Mouse (Mus musculus) neutrophil, adult 5-6 weeks (primary cell): Measurements from ENCODE around the gene Dgkz. TPM values are rescaled to one million over a fixed set of nuclear protein-coding genes. Genes with fewer than 3 reads are reported as not detected.

Source experiments
- ATAC-seq: fragments of 151-379, 151-347 bp; 2 replicates; pipeline ENCODE4 v1.8.0; 2017; ENCODE audit warnings: mild to moderate bottlenecking, moderate TSS enrichment; ENCODE audit not compliant: insufficient number of reproducible peaks, poor library complexity, low FRiP score, severe bottlenecking; ENCODE audit errors: extremely low read depth
- total RNA-seq: library from RNA; stranded (forward); fragments of 200-1000 nt; gene quantifications from 2 replicates; pipeline ENCODE4 v1.2.3, GENCODE M21; 2017

Gene Dgkz
- total RNA-seq, 1 experiment from 2014 or later = 137 TPM

GRCm38 (mm10) chr2:91928534-91929350, 46.9 kb downstream of the Dgkz start:
- ATAC-seq = no peak

- peak; percentile 21; the same call in 1 of the 2 replicates for ATAC-seq
These were observed 47.7 kb downstream of the Dgkz start for GRCm38 (mm10) chr2:91927826-91928533.

DNA sequence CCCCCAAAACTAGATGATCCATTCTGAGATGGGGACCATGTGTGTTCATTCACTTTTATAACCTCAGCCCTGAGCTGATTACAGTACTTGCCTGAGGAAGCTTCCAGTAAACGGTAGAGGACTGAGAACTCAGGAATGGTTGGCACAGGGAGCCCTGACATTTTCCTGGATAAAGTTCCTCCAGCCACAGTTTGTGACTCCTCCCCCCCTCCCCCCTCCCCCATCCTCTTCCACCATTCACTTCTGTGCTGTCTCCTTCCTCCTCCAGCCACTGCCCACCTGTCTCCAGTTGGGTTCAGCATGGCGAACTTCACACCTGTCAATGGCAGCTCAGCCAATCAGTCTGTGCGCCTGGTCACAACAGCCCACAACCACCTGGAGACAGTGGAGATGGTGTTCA, 48.7 kb downstream of the Dgkz start, which contains the start of gene Chrm4:
TSS of gene Chrm4 (plus strand) at position 301 of the 400 bp plus-strand sequence.
- no peak for ATAC-seq

DNA sequence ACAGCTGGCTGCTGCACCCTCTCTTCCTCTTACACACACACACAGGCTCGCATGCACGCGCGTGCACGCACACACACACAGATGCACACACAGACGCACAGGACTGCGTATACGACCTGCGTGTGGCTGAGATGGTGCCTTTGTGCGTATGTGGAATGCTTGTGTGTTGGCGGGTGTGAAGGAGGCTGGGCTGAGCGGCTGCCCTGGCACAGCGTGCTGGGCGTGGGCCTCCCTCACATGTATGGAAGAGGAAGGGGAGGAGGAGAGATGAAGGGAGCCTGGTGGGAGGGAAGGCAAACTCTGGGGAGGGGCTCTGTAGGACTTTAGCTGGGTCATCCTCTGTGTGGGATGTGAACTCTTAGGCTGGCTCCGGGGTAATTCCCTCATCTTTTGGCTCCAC, 50.2 kb downstream of the Dgkz start:
- ATAC-seq = no peak

- ATAC-seq = no peak
These were observed 50.9 kb downstream of the Dgkz start for GRCm38 (mm10) chr2:91924726-91925125.

- ATAC-seq = peak; percentile 34; the same call in 1 of the 2 replicates
These were observed 52.0 kb downstream of the Dgkz start for GRCm38 (mm10) chr2:91923415-91924337.

DNA sequence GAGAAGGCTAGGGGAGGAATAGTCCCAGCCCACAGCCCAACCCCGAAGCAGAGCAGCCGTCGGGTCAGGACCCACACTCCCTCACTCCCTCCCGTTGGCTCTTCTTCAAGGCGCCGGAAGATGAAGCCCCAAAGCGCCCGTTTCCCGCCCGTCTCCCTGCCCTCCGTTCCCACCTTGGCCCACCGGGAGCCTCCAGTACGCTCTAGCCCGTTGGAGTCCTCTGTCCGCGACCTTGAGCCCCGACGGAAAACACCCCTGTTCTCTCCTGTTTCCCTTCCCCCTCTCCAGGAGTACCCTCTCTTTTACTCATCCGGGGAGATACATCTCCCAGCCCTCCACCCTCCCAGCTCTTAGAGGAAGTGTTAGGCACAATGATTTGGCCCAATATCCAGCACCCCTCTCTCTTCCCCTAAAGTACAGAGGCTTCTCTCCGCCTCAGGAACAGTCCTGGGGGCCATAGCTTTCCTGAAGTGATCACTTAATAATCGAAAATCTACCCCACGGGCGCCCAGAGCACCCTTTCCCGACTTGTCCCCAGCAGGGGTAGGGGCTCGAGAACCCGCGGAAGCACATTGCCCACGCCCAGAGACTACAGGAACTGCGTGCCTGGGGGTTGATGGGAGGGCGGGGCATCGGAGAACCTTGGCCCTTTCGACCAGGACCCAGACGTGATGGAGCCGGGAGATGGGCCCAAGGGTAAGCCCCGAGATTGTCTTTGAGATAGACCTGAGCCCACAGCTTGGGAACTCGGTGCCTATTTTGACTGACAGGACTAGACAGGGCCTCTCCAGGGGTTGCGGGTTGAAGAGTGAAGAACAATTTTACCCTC, 52.9 kb downstream of the Dgkz start:
- ATAC-seq = no peak

DNA sequence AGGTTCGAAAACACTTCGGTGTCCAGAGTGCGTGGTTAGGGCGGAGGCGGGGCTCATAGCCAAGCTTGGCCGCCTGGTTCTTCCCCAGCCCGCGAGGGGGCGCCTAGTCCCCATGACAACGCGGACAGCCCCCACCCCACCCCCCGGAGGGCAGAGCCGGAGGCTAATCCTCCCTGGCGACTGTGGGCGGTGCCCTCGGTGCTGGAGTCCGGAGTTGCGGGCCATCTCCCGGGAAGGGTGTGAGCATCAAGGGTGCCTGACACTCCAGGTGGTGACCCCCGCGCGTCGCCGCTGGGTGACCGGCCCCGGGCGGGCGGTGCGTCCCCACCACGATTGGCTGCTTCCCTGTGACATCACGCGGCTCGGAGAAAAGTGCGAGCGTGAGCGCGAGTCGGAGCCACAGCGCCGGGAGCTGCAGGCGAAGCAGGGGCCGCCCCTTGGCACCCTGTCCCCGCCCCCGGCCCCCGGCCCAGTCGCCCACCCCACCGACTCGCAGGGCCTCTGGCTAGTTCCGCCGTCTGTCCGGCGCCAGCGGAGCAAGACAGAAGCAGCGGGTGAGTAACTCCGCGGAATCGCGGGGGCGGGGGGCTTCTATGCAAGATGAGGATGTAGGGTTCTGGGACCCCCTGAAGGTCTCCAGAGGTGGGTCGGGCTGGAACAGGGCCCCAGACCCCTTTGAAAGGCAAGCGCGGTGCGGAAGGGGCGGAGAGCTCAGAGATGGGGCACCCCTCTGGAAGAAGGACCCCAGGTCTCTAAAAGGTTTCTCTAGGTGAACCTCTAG, 53.7 kb downstream of the Dgkz start:
- ATAC-seq = no peak

- ATAC-seq = no peak
These were observed 54.4 kb downstream of the Dgkz start for GRCm38 (mm10) chr2:91921181-91921789.

DNA sequence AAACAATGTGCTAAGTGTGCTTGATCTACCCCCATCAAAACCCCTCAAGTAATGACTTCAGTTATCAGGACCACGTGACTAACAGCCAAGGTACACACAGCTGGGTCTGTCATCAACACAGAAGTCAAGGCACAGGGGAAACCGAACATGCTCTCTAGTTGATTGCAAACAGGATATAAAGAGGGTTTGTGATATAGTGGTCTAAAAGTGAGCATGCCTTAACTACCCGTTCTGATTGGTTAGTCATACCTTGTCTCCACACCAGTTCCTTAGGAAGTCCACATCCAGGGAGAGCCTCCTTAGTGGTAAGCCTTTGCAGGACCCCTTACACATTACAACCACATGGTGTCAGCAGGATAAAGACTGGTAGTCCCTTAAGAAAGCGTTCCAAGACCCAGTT, 55.5 kb downstream of the Dgkz start:
- no peak for ATAC-seq

- no peak for ATAC-seq
These were observed 58.6 kb downstream of the Dgkz start for GRCm38 (mm10) chr2:91917096-91917495.

GRCm38 (mm10) chr2:91916346-91916977, 59.2 kb downstream of the Dgkz start:
- ATAC-seq = no peak

- ATAC-seq = no peak
These were observed 62.1 kb downstream of the Dgkz start for GRCm38 (mm10) chr2:91913328-91914110.

- ATAC-seq = no peak
These were observed 63.0 kb downstream of the Dgkz start for GRCm38 (mm10) chr2:91912616-91913015.

DNA sequence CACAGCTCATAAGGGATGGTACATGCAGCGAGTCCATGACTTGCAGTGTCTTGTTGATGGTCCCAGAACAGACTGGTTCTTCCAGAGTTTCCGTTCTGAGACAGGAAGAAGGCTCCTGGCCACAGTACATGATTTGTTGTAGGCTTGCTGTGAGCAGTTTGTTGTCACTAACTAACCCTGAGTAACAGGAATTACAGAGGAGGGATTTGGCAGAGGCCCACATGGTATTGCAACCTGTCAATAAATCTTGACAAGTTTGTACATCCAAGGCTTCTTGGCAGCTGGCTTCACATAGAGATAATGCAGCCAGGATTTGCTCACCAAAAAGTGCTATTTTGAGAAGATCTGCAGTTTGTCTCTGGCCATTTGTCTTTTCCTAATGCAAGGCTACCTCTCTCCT, 69.5 kb downstream of the Dgkz start:
- no peak for ATAC-seq

GRCm38 (mm10) chr2:91904618-91905307, 70.9 kb downstream of the Dgkz start:
- ATAC-seq = no peak
